Mouse (Mus musculus) stomach, postnatal 0 days (tissue): ENCODE data around the gene Tbx18.

Experiments
- CTCF ChIP-seq: IDR thresholded peaks from 2 replicates; pipeline ENCODE4 v1.5.1; 2016; ENCODE audit warnings: antibody characterized with exemption, low read depth, mild to moderate bottlenecking, moderate library complexity
- EP300 ChIP-seq: optimal IDR thresholded peaks from 2 replicates; pipeline ENCODE3; 2016; ENCODE audit warnings: antibody characterized with exemption

DNA sequence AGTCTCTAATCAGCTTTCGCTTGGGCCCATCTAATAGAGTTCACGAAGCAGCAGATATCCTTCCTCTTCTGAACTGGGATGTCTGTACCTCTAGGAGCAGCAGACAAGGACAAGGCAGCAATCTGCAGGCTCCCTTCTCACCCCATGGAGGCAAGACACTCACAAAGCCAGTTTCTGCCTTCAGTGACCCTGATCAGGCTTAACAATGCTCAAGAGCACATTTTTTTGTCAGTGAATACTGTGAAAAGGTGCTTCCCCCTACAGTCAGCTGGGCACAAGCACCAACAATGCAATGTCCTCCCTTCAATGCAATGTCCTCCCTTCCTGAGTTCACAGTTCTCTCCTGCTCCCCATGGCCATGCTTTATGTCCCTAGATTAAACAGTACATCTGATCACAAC lies 9.3 kb downstream of the Tbx18 start:
- TF ChIP-seq CTCF, result peak; percentile 61
- no peak for TF ChIP-seq EP300
